Mouse (Mus musculus) liver, adult 2 months (tissue): Measurements from ENCODE around the gene Tsc2. TPM values are rescaled to one million over a fixed set of nuclear protein-coding genes. Genes with fewer than 3 reads are reported as not detected.

Source experiments
- DNase-seq: peaks from one replicate; pipeline ENCODE4 v3.0.0-alpha.2; 2011; ENCODE audit warnings: low read depth, low spot score; ENCODE audit errors: extremely low read depth
- H3K27ac ChIP-seq: fragments of 200-500 bp; replicated peaks from 2 replicates; pipeline ENCODE4 v1.5.1; 2012; ENCODE audit warnings: low read depth, mild to moderate bottlenecking, control low read depth, inconsistent platforms, low read length; ENCODE audit not compliant: insufficient read depth
- H3K27me3 ChIP-seq: fragments of 200-500 bp; 2 replicates; pipeline ENCODE4 v1.6.1; 2012; ENCODE audit warnings: mild to moderate bottlenecking, moderate library complexity, low read length, inconsistent platforms; ENCODE audit not compliant: control insufficient read depth, insufficient read depth
- H3K36me3 ChIP-seq: fragments of 200-500 bp; 2 replicates; pipeline ENCODE4 v1.6.1; 2012; ENCODE audit warnings: low read length, inconsistent platforms; ENCODE audit not compliant: control insufficient read depth, insufficient read depth
- H3K4me1 ChIP-seq: fragments of 200-500 bp; 2 replicates; pipeline ENCODE4 v1.6.1; 2011; ENCODE audit warnings: low read length; ENCODE audit not compliant: control insufficient read depth, insufficient read depth
- H3K4me3 ChIP-seq: fragments of 200-500 bp; 2 replicates; pipeline ENCODE4 v1.5.1; 2011; ENCODE audit warnings: low read depth, mild to moderate bottlenecking, control low read depth, low read length, moderate library complexity; ENCODE audit not compliant: insufficient read depth
- H3K79me2 ChIP-seq: fragments of 200-500 bp; 2 replicates; pipeline ENCODE4 v1.6.1; 2012; ENCODE audit warnings: inconsistent platforms, mild to moderate bottlenecking, low read length, moderate library complexity; ENCODE audit not compliant: control insufficient read depth, insufficient read depth
- H3K9ac ChIP-seq: fragments of 200-500 bp; 2 replicates; pipeline ENCODE4 v1.6.1; 2012; ENCODE audit warnings: low read depth, mild to moderate bottlenecking, control low read depth, inconsistent platforms, low read length
- CTCF ChIP-seq: fragments of 200-500 bp; IDR thresholded peaks from 2 replicates; pipeline ENCODE4 v1.5.1; 2011; ENCODE audit warnings: low read depth, low read length, control low read depth
- POLR2A ChIP-seq: fragments of 200-500 bp; IDR thresholded peaks from 2 replicates; pipeline ENCODE4 v1.6.1; 2011; ENCODE audit warnings: low read length, control low read depth; ENCODE audit not compliant: insufficient read depth; ENCODE audit errors: extremely low read depth
- WGBS: fragments of 180-500 bp; shearing (Covaris S2); methylation state at CpG from one replicate; pipeline ENCODE4 v1.1.7; 2018; 5-methylcytosine and 5-hydroxymethylcytosine counted together
- polyA plus RNA-seq: library from polyadenylated mRNA; depleted of rRNA; stranded (reverse); fragments of >200 nt; gene quantifications from 2 replicates; pipeline ENCODE4 v1.2.3, GENCODE M21; 2012
- total RNA-seq: library from RNA; depleted of rRNA; stranded (reverse); fragments of >200 nt; gene quantifications from 2 replicates; pipeline ENCODE4 v1.2.3, GENCODE M21; 2014

Gene Tsc2
- total and polyA plus RNA-seq, 2 experiments = 19.5 to 79.3 TPM

- no peaks in the 10 kb centered on the region for H3K36me3 ChIP-seq
- H3K4me3 ChIP-seq = no peak overlapping the region
- no peaks in the 10 kb centered on the region for H3K4me1 ChIP-seq
- no peak overlapping the region for H3K27ac ChIP-seq
- no peaks in the 10 kb centered on the region for H3K27me3 ChIP-seq
- no peak for DNase-seq
- no peak overlapping the region for H3K9ac ChIP-seq
- TF ChIP-seq CTCF (no peak), POLR2A (no peak)
- no peaks in the 10 kb centered on the region for H3K79me2 ChIP-seq
- WGBS = 90% methylated on average over 8 of the region's 8 CpGs
These were observed 28.5 kb downstream of the Tsc2 start for GRCm38 (mm10) chr17:24603961-24604360.

GRCm38 (mm10) chr17:24600502-24600901, 31.9 kb downstream of the Tsc2 start:
- TF ChIP-seq POLR2A (no peak), CTCF (no peak)
- Histone ChIP-seq H3K79me2 (no peaks in the 10 kb centered on the region), H3K4me1 (no peaks in the 10 kb centered on the region), H3K4me3 (no peak overlapping the region), H3K36me3 (peaks cover 5% of the 10 kb centered on the region; the same call in 1 of the 2 replicates), H3K27me3 (no peaks in the 10 kb centered on the region), H3K9ac (no peak overlapping the region), H3K27ac (no peak overlapping the region)
- DNase-seq = no peak
- WGBS = 92% methylated on average over 4 of the region's 4 CpGs

GRCm38 (mm10) chr17:24597989-24598388, 34.4 kb downstream of the Tsc2 start:
- DNase-seq = no peak
- 89% methylated on average over 3 of the region's 3 CpGs for WGBS
- peaks cover 12% of the 10 kb centered on the region for H3K36me3 ChIP-seq

GRCm38 (mm10) chr17:24596471-24597183, 35.8 kb downstream of the Tsc2 start:
- 93% methylated on average over 19 of the region's 19 CpGs for WGBS
- Histone ChIP-seq H3K27ac (no peak overlapping the region), H3K4me3 (no peak overlapping the region), H3K36me3 (peaks cover 15% of the 10 kb centered on the region), H3K9ac (no peak overlapping the region), H3K4me1 (no peaks in the 10 kb centered on the region), H3K79me2 (no peaks in the 10 kb centered on the region), H3K27me3 (no peaks in the 10 kb centered on the region)
- TF ChIP-seq CTCF (no peak), POLR2A (no peak)
- no peak for DNase-seq

More at GRCm38 (mm10) chr17:24597989-24598388, 34.4 kb downstream of the Tsc2 start:
- H3K4me1 ChIP-seq = no peaks in the 10 kb centered on the region
- no peak overlapping the region for H3K9ac ChIP-seq
- H3K79me2 ChIP-seq = no peaks in the 10 kb centered on the region
- no peak overlapping the region for H3K4me3 ChIP-seq
- no peaks in the 10 kb centered on the region for H3K27me3 ChIP-seq
- H3K27ac ChIP-seq = no peak overlapping the region
- TF ChIP-seq POLR2A = no peak
- TF ChIP-seq CTCF = no peak

GRCm38 (mm10) chr17:24596073-24596466, 36.4 kb downstream of the Tsc2 start:
- TF ChIP-seq CTCF (no peak), POLR2A (no peak)
- Histone ChIP-seq H3K4me1 (no peaks in the 10 kb centered on the region), H3K9ac (no peak overlapping the region), H3K4me3 (no peak overlapping the region), H3K27ac (no peak overlapping the region), H3K36me3 (peaks cover 17% of the 10 kb centered on the region), H3K27me3 (no peaks in the 10 kb centered on the region), H3K79me2 (no peaks in the 10 kb centered on the region)
- WGBS = 86% methylated on average over 5 of the region's 5 CpGs
- no peak for DNase-seq
